Mouse (Mus musculus) C2C12 (cell line): Measurements from ENCODE around the gene Iqch. TPM values are rescaled to one million over a fixed set of nuclear protein-coding genes. Genes with fewer than 3 reads are reported as not detected.

Source experiments
- H3K27me3 ChIP-seq: one replicate; pipeline ENCODE4 v1.6.1; 2011; ENCODE audit not compliant: control insufficient read depth, insufficient read depth, insufficient read length
- H3K36me3 ChIP-seq: one replicate; pipeline ENCODE4 v1.6.1; 2011; ENCODE audit not compliant: control insufficient read depth, insufficient read depth
- H3K4me3 ChIP-seq: one replicate; pipeline ENCODE4 v1.5.1; 2011; ENCODE audit warnings: mild to moderate bottlenecking, control low read depth; ENCODE audit not compliant: poor library complexity, insufficient read depth, severe bottlenecking
- H3K79me2 ChIP-seq: one replicate; pipeline ENCODE4 v1.6.1; 2011; ENCODE audit not compliant: control insufficient read depth, insufficient read depth
- H3K79me3 ChIP-seq: one replicate; pipeline ENCODE4 v1.6.1; 2011; ENCODE audit warnings: low read depth, control low read depth
- H3ac ChIP-seq: one replicate; pipeline ENCODE3; 2011; ENCODE audit warnings: low read depth; ENCODE audit not compliant: control insufficient read depth, insufficient read length
- CEBPB ChIP-seq: IDR thresholded peaks from one replicate; pipeline ENCODE4 v1.6.1; 2011; ENCODE audit warnings: low read depth, mild to moderate bottlenecking, control low read depth, moderate library complexity
- CTCF ChIP-seq: IDR thresholded peaks from one replicate; pipeline ENCODE4 v1.5.1; 2011; ENCODE audit not compliant: control insufficient read depth, insufficient read depth, insufficient read length
- FOSL1 ChIP-seq: IDR thresholded peaks from one replicate; pipeline ENCODE4 v1.8.0; 2011; ENCODE audit warnings: mild to moderate bottlenecking, low read length; ENCODE audit not compliant: poor library complexity, insufficient read depth, severe bottlenecking
- MAX ChIP-seq: IDR thresholded peaks from one replicate; pipeline ENCODE4 v1.6.1; 2011; ENCODE audit warnings: mild to moderate bottlenecking, control low read depth
- MYOD1 ChIP-seq: IDR thresholded peaks from one replicate; pipeline ENCODE4 v1.6.1; 2011; ENCODE audit warnings: low read depth; ENCODE audit not compliant: control insufficient read depth, insufficient read length
- MYOG ChIP-seq: IDR thresholded peaks from one replicate; pipeline ENCODE4 v1.6.1; 2011; ENCODE audit not compliant: control insufficient read depth, insufficient read length; ENCODE audit errors: extremely low read depth
- USF1 ChIP-seq: IDR thresholded peaks from one replicate; pipeline ENCODE4 v1.6.1; 2011; ENCODE audit warnings: low read depth, mild to moderate bottlenecking, control low read depth, moderate library complexity
- polyA plus RNA-seq: library from polyadenylated mRNA; unstranded; fragments of >200 nt; fragmentation: generic; extraction: Trizol; gene quantifications from one replicate; pipeline ENCODE4 v1.2.1, GENCODE M21; 2012; ENCODE audit warnings: missing spikeins

Gene Iqch
- polyA plus RNA-seq, 1 experiment = not detected

DNA sequence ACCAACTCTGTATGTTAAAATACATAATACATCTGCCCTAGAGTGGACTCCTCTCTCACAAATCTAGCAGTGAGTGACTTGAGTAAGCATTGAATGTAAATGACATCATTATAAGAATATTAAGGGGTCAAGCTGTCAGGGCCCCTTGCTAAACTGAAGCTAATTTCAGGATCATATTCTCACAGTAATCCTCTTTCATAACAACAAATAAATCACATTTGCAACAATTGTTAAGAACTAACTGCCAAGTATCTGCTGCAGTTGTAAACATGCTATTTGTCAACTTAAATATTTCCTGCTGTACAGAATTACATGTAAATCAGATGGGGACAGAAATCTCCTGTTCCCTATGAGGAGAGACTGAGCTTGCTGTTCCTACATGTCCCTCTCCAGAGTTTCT is 145.9 kb downstream of the Iqch start:
- Histone ChIP-seq H3K79me2 (no peaks in the 10 kb centered on the region), H3ac (no peak overlapping the region), H3K4me3 (no peak overlapping the region), H3K27me3 (no peaks in the 10 kb centered on the region), H3K36me3 (no peaks in the 10 kb centered on the region), H3K79me3 (no peaks in the 10 kb centered on the region)
- TF ChIP-seq CEBPB = no peak
- TF ChIP-seq MAX = no peak
- no peak for TF ChIP-seq MYOG
- no peak for TF ChIP-seq FOSL1
- TF ChIP-seq CTCF = no peak
- no peak for TF ChIP-seq MYOD1
- TF ChIP-seq USF1 = no peak

DNA sequence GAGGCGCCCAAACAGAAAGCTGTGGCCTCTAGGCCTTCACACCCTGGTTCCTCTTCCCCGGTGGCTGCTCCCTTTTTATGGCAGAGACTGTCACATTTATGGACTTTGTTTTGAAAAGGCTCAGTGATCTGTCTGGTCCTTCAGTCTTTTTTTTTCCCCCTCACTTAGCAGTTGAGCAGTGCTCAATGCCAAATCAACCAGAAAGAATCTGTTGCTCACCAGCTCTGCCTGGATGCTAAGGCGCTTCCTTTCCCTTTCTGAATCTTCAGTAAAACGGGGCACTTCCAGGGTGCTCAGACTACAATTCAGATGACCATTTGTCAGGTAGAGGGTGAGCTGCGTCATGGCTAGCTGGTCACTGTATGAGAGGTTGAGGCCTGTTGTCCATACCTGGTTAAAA is 148.0 kb downstream of the Iqch start:
- no peak for TF ChIP-seq USF1
- TF ChIP-seq CTCF = no peak
- no peak for TF ChIP-seq FOSL1
- no peak for TF ChIP-seq MYOD1
- TF ChIP-seq MAX = no peak
- TF ChIP-seq CEBPB = no peak
- no peak for TF ChIP-seq MYOG
- Histone ChIP-seq H3ac (no peak overlapping the region), H3K79me2 (no peaks in the 10 kb centered on the region)

DNA sequence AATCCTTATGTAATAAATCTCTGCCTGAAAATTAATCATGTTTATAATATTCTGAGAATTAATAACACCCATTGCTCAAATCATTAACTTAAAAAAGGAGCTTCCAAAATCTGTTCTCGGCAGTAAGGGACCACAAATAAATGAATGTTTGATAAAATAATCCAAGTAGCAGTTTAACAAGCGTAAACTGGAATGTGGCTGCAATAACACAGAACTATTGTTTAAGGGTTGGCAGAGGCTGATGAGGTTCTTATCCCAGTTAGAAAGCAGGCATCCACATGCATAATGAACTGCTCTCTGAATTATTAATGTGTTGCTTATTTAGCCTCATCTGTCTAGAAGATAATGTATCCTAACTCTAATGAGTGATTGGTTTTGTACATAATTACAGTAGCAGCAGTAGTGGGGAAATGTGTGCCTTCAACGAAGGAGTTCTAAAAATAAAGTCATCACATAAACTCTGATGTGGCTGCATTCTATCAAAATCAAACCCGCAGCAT is 151.7 kb downstream of the Iqch start:
- Histone ChIP-seq H3K27me3 (no peaks in the 10 kb centered on the region), H3K79me3 (no peaks in the 10 kb centered on the region), H3K36me3 (no peaks in the 10 kb centered on the region), H3K4me3 (no peak overlapping the region), H3ac (no peak overlapping the region), H3K79me2 (no peaks in the 10 kb centered on the region)
- TF ChIP-seq MYOG = no peak
- no peak for TF ChIP-seq MAX
- TF ChIP-seq USF1 = no peak

More for the DNA sequence above, 148.0 kb downstream of the Iqch start:
- Histone ChIP-seq H3K27me3 (no peaks in the 10 kb centered on the region), H3K36me3 (no peaks in the 10 kb centered on the region), H3K4me3 (no peak overlapping the region), H3K79me3 (no peaks in the 10 kb centered on the region)

DNA sequence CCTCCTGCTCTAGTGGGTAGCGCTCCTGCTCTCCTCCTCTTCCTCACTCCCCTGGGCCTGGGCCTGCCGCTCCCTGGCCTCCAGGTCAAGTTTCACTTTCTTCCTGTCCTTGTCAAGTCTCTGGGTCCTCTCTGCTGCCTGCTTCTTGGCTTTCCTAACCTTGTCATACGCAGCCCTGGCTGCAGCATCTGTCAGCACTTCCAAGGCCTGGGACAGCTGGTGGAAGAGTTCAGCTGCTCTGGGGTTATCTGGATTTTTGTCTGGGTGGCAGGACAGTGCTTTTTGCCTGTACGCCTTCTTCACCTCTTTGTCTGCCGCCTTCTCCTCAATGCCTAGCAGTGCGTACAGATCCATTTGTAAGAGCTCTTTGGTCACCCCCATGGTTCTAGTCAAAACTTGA is 158.6 kb downstream of the Iqch start:
- H3K27me3 ChIP-seq = no peaks in the 10 kb centered on the region
- no peaks in the 10 kb centered on the region for H3K79me3 ChIP-seq
- H3K79me2 ChIP-seq = no peaks in the 10 kb centered on the region
- H3K36me3 ChIP-seq = no peaks in the 10 kb centered on the region
- TF ChIP-seq MYOD1 = no peak
- TF ChIP-seq MYOG = no peak
- TF ChIP-seq MAX = no peak
- no peak for TF ChIP-seq CTCF
- TF ChIP-seq USF1 = no peak
- no peak for TF ChIP-seq FOSL1
- TF ChIP-seq CEBPB = no peak
- H3ac ChIP-seq = no peak overlapping the region
- H3K4me3 ChIP-seq = no peak overlapping the region

DNA sequence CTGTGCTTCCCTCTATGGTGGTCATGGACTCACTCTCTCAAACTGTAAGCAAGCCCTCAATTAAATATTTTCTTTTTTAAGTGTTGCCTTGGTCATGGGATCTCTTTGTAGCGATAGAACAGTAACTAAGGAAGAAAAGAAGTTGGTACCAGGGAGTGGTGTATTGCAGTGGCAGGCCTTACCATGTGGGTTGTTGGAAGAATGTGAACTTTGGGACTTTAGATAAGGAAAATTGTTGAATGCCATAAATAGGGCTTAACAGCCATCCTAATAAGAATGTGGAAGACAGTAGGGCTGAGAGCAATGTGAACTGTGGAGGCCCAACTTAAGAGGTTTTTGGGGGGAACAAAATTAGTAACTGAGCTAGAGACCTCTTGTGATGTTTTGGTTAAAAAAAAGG is 171.6 kb downstream of the Iqch start:
- TF ChIP-seq USF1 (no peak), MYOD1 (no peak), MAX (no peak), CEBPB (no peak), MYOG (no peak), FOSL1 (no peak), CTCF (no peak)
- Histone ChIP-seq H3K4me3 (no peak overlapping the region), H3K27me3 (no peaks in the 10 kb centered on the region), H3ac (no peak overlapping the region), H3K36me3 (no peaks in the 10 kb centered on the region), H3K79me2 (no peaks in the 10 kb centered on the region), H3K79me3 (no peaks in the 10 kb centered on the region)

DNA sequence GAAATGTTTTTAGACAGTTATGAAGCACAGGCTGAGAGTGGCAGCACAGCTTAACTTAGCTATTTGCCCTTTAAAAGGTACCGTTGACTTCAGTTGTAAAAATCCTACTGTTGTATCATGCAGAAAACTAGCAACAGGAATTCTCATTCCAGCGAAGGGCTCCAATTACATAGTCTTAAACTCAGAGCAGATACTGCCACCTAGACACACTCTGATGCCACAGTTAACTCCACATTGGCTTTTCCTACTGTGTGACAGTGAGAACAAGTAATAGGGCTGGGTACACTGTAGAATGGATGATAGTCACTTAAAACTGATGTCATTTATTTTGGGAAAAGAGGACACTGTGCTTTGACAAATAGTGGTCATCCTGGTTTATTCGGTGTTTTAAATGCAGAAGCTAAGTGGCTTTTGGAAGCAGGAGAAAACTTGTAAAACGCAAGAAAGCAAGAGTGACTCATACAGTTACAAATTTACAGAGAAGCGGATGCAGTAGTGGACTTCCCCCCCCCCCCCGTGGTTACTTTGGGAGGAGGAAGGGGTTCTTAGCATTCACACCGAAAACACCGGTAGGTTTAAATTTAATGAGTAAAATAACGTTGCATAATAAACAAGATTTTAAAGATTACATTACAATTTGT is 181.1 kb downstream of the Iqch start:
- Histone ChIP-seq H3ac (no peak overlapping the region), H3K36me3 (no peaks in the 10 kb centered on the region), H3K4me3 (no peak overlapping the region), H3K79me3 (no peaks in the 10 kb centered on the region), H3K27me3 (no peaks in the 10 kb centered on the region), H3K79me2 (no peaks in the 10 kb centered on the region)
- TF ChIP-seq CTCF (no peak), MYOG (no peak), CEBPB (no peak), MYOD1 (no peak), FOSL1 (no peak), MAX (no peak), USF1 (no peak)
